Mouse (Mus musculus): Measurements from ENCODE around the gene Treh.
"Not testable (repeated sequence)": the region's sequence is repeated elsewhere in the genome, so short reads cannot be mapped to it uniquely, and the experiment has no call there.

Gene Treh

DNA sequence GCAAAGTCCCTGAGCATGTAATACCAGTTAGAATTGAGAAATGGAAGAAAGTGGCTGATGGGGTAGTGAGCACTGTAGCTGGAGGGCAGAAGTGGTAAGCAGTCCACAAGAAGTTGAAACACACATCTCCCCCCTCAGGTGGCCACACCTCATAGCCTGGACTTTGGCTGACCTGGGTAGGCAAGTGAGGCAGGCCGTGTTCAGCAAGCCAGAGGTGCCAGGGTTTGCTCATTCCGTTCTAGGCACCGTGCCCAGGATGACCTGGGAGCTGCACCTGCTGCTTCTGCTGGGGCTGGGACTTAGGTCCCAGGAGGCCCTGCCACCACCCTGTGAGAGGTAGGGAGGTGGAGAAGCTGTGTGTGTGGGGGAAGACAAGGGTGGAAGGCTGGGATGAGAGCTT lies at the start of gene Treh:
Gene Treh (plus strand): TSS at position 229 of the 400 bp plus-strand sequence.
- DNase-seq (ENCODE audit: low read depth, low spot score): no peak

DNA sequence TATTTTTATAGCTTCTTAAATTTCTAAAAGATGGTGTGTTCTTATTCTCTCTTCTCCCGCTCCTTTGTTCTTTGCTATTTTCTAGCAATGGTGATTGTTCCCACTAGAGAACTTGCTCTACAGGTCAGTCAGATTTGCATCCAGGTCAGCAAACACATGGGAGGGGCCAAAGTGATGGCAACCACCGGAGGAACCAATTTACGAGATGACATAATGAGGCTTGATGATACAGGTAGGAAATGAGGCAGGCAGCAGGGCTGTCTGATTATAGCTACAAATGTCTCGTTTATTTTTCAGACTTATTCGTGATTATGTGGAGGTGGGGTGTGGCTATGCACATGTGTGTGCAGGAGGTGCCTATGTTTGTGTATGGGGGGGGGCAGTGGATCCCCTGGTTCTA lies 48.6 kb upstream of the Treh start:
- no peak for DNase-seq (ENCODE audit: low read depth, low spot score)

DNA sequence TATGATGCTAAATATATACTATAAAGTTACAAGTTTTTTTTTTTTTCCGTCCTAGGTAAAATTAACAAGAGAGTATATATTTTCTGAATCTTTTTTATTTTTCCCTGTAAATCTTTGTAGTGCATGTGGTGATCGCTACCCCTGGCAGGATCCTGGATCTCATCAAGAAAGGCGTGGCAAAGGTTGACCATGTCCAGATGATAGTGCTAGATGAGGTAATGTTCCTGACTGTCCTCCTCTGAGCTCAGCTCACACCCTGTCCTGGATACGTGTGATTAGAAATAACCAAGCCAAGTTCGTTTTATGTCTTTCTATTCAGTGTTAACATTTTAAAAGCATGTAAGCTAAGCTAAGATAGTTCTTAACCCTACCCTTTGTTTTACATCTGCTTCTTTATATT lies 46.8 kb upstream of the Treh start:
- no peak for DNase-seq (ENCODE audit: low read depth, low spot score)

DNA sequence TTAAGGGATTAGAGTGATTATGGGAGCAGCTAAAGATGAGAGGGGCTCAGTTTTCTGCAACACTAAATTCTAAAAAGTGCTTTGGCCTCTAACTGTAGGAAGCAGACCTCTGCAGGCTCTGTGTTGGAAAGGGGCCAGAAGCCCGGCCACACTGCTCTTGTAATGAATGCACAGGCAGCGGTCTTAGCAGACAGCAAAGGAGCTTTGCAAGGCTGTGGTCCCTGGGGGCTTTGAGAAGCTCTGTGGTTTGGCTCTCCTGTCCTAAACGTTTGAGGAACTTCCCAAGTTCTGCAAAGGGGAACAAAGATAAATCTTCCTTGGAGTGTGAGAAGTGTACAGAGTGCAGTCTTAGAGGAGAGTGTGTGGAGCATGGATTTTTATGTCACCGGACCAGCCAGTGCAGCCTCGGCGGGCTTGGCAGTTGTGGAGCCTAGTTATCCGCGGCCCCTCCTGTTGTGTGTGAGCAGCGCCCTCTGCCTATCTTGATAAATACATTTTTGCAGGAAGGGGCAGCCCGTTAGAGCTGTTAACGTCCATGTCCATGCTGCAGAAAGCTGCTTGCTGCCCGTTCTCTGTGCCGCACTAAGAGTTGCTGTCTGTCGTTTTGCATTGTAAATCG lies 35.4 kb upstream of the Treh start:
- peak; percentile 32 for DNase-seq (ENCODE audit: low read depth, low spot score)

DNA sequence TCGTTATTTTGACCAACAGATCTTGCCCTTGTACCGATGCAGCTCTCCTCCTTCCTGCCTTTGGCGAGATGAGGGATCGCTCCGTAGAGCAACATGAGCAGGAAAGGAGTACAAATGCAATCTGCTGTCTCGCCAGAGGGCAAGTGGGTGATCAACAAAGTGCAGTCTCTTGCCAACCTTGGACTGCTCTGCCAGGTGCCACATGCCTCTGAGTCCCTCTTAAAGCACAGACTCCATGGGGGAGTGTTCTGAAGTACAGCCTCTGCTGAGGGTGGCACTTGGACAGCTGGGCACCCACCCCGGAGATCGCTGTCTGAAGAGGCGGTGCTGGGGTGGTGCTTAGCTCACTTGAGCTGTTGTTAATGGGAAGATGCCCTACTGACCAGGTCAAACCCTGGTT lies 34.3 kb upstream of the Treh start:
- DNase-seq (ENCODE audit: low read depth, low spot score): not testable (repeated sequence)

DNA sequence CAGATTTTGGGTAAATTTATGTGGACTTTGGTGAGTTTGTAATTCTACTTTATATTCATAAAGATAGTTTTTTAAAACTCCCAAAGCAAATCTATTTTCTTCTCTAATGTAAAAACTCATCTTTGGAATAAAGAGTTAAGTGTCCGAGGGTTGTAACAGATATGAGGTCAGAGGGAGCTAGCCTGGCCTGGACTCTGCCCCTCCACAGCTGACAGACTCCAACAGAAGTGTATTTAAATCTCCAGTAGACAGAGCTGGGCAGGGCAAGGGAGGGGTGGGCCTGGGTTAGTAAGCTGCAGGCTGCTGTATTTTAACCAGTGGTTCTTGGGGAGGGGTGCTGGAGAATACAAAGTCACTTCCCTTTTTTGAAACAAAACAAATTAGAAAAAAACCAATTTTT lies 33.0 kb upstream of the Treh start:
- not testable (repeated sequence) for DNase-seq (ENCODE audit: low read depth, low spot score)

DNA sequence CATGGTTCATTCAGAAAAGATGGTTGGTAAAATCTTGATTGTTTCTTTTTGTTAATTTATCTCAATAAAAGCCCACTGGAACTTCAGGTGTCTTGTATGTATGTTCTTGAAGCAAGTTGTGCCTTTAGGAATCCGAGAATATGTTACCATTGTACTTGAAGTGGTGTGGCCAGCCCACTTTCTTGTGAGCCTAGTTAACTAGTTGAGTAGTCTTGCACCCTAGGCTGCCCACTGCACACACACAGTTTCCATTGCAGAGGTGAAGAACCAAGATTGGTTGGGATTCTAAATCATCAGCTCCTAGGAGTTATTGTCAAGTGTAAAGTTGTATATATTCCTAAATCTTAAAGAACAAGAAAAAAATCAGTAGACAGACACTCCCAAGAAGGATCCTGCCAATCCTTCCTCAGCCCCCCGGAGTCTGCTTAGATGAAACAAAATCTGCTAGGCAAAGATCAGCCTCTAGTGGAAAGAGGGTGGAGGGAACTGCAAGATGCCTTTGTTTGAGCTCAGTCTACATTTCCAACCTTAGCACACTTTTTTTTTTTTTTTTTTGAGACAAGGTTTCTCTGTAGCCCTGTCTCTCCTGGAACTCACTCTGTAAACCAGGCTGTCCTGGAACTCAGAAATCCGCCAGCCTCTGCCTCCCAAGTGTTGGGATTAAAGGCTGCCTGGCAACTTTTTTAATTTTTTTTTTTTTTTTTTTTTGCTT lies 32.2 kb upstream of the Treh start:
- peak; percentile 26 for DNase-seq (ENCODE audit: low read depth, low spot score)

DNA sequence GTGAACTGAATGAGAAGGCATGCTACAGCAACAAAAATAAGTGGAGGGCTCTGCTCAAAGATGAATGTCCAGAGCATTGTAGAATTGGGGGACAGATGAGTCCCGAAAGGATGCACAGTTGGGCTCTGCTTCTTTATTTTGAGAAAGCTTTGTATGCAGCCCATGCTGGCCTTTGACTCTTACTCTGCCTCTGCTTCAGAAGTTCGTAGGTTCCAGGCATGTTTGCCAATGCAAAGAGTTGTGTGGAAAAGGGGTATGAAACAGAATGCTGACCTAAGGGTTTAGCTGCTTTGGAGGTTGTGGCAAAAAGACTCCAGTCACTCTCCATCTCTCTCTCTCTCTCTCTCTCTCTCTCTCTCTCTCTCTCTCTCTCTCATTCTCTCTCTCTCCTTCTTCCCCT lies 31.4 kb upstream of the Treh start:
- no peak for DNase-seq (ENCODE audit: low read depth, low spot score)

DNA sequence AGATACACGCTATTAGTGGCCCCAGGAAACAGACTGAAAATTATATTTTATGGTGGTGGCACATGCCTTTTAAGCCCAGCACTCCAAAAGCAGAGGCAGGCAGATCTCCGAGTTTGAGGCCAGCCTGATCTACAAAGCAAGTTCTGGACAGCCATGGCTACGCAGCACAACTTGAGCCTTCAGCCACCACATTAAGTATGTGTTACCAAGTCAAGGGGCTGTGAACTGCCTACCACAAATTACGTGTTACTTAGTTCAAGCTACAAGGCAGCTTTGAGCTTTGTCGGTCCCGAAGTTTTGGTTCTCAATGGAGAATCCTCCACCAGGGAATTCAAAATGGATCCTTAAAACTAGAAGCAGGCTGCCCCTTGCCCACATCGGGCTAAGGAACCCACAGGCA lies 29.9 kb upstream of the Treh start:
- DNase-seq (ENCODE audit: low read depth, low spot score): no peak

DNA sequence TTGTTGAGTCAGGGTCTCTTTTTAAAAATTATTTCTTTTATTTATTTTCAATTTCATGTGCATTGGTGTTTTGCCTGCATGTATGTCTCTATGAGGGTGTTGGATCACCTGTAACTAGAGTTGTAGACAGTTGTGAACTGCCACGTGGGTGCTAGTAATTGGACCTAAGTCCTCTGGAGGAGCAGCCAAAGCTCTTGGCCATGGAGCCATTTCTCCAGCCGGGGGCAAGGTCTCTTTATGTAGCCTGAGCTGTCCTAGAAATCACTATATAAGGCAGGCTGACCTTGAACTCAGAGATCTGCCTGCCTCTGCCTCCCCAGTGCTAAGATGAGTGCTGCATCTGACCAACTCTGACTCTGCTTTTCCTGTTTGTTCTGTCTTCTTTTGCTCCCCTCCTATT lies 28.8 kb upstream of the Treh start:
- no peak for DNase-seq (ENCODE audit: low read depth, low spot score)

DNA sequence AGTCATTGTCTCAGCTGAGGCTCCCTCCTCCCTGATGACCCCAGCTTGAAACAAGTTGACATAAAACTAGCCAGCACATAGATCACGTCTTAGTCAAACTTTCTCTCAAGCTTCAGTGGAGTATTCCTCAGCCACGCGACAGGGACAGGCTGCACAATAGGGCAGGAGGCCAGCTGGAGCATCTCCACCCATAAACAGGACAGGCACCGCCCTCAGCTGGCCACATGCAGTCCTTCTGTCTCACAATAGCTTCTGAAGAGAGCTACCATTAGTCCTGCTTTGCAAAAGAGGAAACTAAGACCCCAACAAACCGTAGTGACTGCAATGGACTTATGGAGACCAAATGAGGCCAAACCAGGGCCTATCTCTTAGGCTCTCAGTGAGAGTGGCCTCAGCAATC lies 27.6 kb upstream of the Treh start:
- DNase-seq (ENCODE audit: low read depth, low spot score): no peak

DNA sequence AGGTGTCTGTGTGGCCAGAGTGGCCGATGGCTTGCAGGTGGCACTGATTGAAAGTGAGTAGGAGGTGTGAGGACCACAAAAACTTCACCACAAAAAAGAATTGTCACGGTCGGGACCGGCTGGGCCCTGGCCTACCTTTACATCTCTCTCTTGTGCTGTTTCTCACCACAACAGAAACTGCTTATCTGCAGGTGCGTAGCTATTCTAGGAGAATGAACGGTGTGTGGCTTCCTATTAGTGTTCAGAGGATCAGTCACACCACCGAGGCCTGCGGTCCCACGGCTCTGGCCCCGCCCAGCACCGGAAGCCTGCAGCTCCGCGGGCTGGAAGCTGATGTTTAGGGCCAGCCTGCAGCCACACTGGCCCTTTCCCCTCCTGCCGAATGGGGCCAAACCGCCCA lies 27.1 kb upstream of the Treh start:
- DNase-seq (ENCODE audit: low read depth, low spot score): no peak

DNA sequence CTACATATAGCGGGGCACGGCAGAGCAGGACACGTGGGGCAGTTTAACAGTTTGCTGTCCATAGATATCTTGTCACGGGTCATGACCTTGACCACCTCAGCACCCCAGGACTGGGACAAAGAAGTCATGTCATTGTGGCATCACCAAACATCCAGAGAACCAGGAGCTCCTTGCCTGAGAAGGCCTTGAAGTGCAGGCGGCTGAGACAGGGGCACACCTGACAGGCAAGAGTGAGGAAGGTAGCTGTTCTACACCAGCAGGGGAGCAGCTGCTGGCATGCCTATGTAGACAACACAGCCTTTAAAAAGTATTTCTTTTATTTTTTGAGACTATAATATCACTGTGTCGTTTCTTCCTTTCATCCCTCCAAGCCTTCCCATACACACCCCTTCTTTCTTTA lies 26.7 kb upstream of the Treh start:
- no peak for DNase-seq (ENCODE audit: low read depth, low spot score)

DNA sequence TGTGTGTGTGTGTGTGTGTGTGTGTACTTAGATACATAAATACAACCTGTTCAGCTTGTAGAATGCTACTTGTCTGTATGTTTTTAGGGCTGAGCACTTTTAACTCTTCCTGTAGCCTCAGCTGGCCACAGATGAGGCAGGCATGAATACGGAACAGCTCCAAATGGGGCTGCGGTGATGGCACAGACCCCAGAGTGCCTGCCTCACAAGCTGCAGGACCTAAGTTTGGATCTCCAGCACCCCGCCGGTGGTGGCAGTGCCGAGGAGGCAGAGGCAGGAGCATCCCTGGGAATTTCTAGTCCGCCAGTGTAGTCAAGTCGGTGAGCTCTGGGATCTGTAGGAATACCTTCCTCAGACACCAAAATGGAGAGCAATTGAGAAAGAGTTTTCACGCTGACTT lies 26.0 kb upstream of the Treh start:
- DNase-seq (ENCODE audit: low read depth, low spot score): no peak

DNA sequence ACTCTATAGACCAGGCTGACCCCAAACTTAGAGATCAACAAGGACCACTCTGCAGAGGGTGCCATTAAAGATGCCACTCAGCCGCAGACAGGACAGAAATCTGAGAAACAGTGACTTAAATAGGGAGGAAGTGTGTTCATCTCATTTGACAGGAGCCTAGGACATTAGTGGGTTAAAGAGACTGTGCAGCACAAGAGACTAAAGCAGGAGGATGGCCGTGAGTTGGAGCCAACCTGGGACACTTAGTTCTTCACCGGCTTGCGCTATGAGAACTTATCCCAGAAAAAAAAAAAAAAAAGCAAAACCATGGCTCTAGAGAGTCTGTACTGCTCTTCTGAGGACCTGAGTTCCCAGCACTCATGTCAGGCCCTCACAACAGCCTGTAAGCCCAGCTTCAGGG lies 25.4 kb upstream of the Treh start:
- DNase-seq (ENCODE audit: low read depth, low spot score): no peak

DNA sequence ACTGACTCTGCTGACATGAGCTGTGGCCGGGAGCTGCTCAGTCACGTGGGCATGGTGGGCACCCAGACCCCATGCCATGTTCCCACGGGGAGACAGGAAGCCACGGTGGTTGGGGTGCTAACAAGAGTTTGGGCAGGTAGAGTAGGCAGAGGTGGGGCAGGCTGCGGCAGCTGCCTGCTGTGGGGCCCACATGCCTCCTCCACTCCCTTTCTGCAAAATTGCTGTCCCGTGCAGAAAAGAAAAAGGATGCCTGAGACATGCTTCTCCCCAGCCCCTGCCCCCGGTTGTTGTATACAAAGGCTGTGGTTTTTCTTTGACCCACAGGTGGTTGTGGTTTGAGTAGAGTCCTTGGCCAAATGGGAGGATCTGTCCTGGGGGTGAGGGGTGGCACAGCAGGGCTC lies 24.2 kb upstream of the Treh start:
- no peak for DNase-seq (ENCODE audit: low read depth, low spot score)

DNA sequence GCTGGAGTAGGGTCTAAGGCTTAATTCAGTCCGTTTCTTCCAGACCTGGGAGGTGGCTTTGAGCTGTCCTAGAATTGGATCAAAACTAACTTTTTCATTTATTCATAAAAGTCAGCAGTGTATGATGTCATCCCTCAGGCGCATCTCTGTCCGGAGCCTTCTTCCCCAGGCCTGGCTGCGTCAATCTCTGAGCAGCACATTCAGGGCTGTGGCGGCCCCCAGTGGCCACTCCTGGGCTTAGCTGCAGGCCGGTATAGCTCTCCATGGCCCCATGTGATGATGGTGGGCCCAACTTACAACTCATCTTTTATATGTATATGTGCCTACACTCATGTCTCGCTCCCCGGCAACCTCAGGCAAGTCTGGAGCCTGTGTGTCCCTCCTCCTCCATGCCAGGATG lies 21.0 kb upstream of the Treh start:
- peak; percentile 51 for DNase-seq (ENCODE audit: low read depth, low spot score)

DNA sequence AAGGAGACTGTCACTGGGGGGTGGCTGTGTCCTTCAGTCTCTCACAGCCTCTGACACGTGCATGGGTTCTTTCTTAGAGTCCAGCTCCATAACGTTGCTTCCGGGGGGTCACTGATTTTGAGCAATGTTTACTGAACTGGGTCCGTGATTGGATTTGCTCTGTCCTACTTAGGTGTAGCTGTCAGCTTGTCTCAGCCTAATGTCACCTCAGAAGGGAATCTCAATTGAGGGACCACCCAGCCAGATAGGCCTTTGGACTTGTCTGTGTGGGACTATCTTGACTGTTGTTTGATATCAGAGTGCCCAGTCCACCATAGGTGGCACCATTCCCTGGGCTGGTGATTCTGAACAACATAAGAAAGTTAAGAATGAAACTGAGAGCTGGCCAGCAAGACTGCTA lies 19.1 kb upstream of the Treh start:
- no peak for DNase-seq (ENCODE audit: low read depth, low spot score)

DNA sequence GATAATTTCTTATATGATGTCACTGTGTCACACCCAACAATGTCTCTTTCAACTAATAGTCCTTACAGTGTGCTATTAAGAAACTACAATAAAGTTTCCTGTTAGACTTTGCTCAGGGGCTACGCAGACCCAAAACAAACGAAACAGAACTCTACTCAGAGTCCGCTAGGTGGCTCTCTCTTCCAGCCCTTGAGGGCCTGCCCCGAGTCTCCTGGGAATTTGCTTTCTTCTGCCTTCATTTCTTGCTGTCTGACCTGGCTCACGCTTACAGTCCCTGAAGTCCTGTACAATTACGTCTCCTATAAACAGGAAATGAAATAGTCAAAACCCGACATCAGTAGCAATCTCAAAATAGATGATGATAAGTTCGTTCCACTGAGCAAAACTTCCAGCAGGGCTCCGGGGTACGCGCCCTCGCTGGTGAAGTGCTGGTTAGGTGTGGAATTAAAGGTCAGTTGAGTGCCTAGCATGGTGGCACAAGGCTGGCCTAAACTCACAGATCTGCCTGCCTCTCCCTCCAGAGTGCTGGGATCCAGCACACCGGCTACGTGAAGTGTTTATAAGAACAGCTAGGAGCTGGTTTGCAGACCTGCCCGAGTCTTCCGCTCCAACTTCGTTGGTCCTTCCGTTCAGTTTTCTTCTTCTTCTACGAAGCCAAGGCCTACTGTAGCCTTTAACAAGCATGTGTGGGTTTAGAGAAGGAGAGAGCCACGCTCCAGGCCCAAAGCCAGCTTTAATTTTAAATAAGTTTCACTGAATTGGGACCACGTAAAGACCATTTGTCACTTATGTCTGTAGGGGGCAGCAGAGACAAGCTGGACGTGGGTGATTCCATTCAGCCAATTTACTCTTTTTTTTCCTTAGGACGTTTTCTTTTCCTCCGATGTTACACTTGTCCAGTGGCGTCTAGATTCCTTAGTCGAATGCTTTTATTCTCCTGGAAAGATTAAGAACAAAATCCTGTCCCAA lies 17.7 kb upstream of the Treh start:
- DNase-seq (ENCODE audit: low read depth, low spot score): peak; percentile 72

DNA sequence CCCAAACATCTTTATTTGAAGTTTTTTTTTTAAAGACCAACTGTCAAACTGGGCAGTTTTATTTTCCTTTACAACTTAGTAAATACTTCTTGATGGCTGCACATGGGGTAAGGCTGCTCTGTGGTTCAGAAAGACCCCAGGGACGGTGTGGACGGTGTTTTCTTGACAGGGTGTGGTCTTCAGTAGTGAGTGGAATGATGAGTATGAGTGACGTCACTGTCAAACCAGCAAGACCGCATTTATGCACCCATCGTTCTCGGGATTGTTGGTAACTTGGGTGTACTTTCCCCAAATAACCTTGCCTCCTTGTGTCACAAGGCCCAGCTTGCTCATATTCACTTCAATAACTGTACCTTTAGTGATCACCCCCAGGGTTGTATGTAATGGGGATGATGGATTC lies 9.3 kb upstream of the Treh start:
- DNase-seq (ENCODE audit: low read depth, low spot score): no peak

DNA sequence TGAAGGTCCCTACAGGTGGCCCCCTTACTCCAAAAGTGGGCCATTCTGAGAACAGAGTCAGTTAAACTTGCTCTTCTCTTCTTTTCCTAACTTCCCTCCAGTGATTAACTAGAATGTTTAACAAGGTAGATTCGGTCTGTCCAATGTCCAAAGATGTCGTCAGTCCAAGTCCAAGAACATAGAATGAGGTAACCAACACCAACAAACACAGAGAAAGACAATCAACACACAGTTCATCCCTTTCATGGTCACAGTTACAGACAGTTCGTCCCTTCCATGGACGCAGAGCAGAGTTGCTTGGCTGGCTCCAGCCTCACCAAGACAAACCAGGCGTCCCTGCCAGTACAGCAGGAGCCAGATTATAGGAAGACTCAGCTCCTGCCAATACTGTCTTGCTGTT lies 1.6 kb upstream of the Treh start:
- no peak for DNase-seq (ENCODE audit: low read depth, low spot score)

DNA sequence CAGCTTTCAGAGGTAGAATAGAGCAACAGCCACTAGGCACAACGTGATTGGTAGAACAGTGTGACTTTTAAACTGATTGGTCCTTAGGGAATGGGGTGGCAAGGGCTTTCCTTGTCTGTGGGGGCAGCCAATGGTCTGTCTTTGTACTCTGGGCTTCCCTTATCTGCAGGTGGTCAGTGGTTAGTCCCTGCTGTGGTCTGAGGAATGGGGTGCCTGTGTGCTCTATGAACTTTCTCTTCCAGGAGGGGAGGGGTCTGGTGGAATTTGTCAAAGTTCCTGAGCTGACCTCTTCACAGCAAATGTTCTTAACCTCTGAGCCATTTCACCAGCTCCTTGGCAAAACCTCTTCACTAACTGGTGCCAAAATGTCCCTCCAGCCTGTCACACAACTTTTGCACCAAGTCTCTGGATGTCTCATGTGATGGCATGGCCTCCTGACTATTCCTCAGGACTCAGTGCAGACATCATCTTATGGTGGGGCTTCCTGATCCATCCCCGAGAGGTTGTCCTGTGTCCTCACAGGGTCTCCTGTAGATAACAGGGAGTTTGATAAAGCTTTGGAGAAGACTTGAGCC lies 655 bp upstream of the Treh start:
- no peak for DNase-seq (ENCODE audit: low read depth, low spot score)
